Mouse (Mus musculus) liver, adult 2 months (tissue): ENCODE data around the gene Atg10.

Experiments used
- CTCF ChIP-seq: fragments of 200-500 bp; IDR thresholded peaks from 2 replicates; pipeline ENCODE4 v1.5.1; 2011; ENCODE audit warnings: low read depth, low read length, control low read depth
- POLR2A ChIP-seq: fragments of 200-500 bp; IDR thresholded peaks from 2 replicates; pipeline ENCODE4 v1.6.1; 2011; ENCODE audit warnings: low read length, control low read depth; ENCODE audit not compliant: insufficient read depth; ENCODE audit errors: extremely low read depth

- no peak for TF ChIP-seq POLR2A
- no peak for TF ChIP-seq CTCF
Measured at GRCm38 (mm10) chr13:91171766-91172491, 51.8 kb downstream of the Atg10 start.
